Mouse (Mus musculus) embryonic facial prominence, embryonic 13.5 days (tissue): ENCODE data around the gene Macf1. TPM values are rescaled to one million over a fixed set of nuclear protein-coding genes. Genes with fewer than 3 reads are reported as not detected.

Experiments
- ATAC-seq: fragments of 200-750 bp; cut with Nextera tagmentation; 2 replicates; pipeline ENCODE4 v1.8.0; 2017; ENCODE audit warnings: low read depth; ENCODE audit not compliant: insufficient number of reproducible peaks, insufficient read depth, low FRiP score, low TSS enrichment
- H3K27ac ChIP-seq: fragments of 300-500 bp; sonication (generic); 2 replicates; pipeline ENCODE4 v1.5.1; 2015; ENCODE audit warnings: moderate library complexity, mild to moderate bottlenecking, inconsistent platforms
- H3K27me3 ChIP-seq: fragments of 300-500 bp; sonication (generic); 2 replicates; pipeline ENCODE4 v1.6.1; 2015; ENCODE audit warnings: mild to moderate bottlenecking, inconsistent platforms
- H3K36me3 ChIP-seq: fragments of 300-500 bp; sonication (generic); 2 replicates; pipeline ENCODE4 v1.6.1; 2015; ENCODE audit warnings: mild to moderate bottlenecking, inconsistent platforms
- H3K4me1 ChIP-seq: fragments of 300-500 bp; sonication (generic); 2 replicates; pipeline ENCODE4 v1.6.1; 2015; ENCODE audit warnings: inconsistent platforms
- H3K4me2 ChIP-seq: fragments of 300-500 bp; sonication (generic); 2 replicates; pipeline ENCODE4 v1.6.1; 2015; ENCODE audit warnings: moderate library complexity, mild to moderate bottlenecking, inconsistent platforms
- H3K4me3 ChIP-seq: fragments of 300-500 bp; sonication (generic); 2 replicates; pipeline ENCODE4 v1.5.1; 2015; ENCODE audit warnings: mild to moderate bottlenecking, inconsistent platforms
- H3K9ac ChIP-seq: fragments of 300-500 bp; sonication (generic); 2 replicates; pipeline ENCODE4 v1.6.1; 2015; ENCODE audit warnings: mild to moderate bottlenecking, inconsistent platforms
- H3K9me3 ChIP-seq: fragments of 300-500 bp; sonication (generic); 2 replicates; pipeline ENCODE4 v1.6.1; 2016; ENCODE audit warnings: inconsistent platforms
- WGBS: fragments of 180-500 bp; shearing (Covaris S2); methylation state at CpG from one replicate; pipeline ENCODE4 v1.1.7; 2015; ENCODE audit warnings: mixed read lengths; 5-methylcytosine and 5-hydroxymethylcytosine counted together
- polyA plus RNA-seq: library from polyadenylated mRNA; unstranded; fragments of >200 nt; fragmentation: Nextera tagmentation; extraction: Ambion mirVana; gene quantifications from 2 replicates; pipeline ENCODE4 v1.2.1, GENCODE M21; 2015

Macf1 gene
- polyA plus RNA-seq, 1 experiment from 2014 or later: 46.3 TPM

GRCm38 (mm10) chr4:123692071-123692470 lies 7.9 kb upstream of the Macf1 start:
- 81% methylated on average over 3 of the region's 3 CpGs for WGBS
- no peak for ATAC-seq
- Histone ChIP-seq H3K4me3 (no peak overlapping the region), H3K4me1 (peaks cover 4% of the 10 kb centered on the region), H3K27me3 (no peaks in the 10 kb centered on the region), H3K9me3 (no peaks in the 10 kb centered on the region), H3K27ac (no peak overlapping the region), H3K4me2 (no peak overlapping the region), H3K36me3 (no peaks in the 10 kb centered on the region), H3K9ac (no peak overlapping the region)

- 83% methylated on average over 10 of the region's 10 CpGs for WGBS
- H3K36me3 ChIP-seq: no peaks in the 10 kb centered on the region
- no peak for ATAC-seq
- no peak overlapping the region for H3K9ac ChIP-seq
- no peak overlapping the region for H3K27ac ChIP-seq
- no peaks in the 10 kb centered on the region for H3K9me3 ChIP-seq
- peaks cover 14% of the 10 kb centered on the region for H3K27me3 ChIP-seq
- H3K4me3 ChIP-seq: no peak overlapping the region
- peaks cover 17% of the 10 kb centered on the region for H3K4me1 ChIP-seq
- no peak overlapping the region for H3K4me2 ChIP-seq
Measured at GRCm38 (mm10) chr4:123690311-123690710, 6.2 kb upstream of the Macf1 start.

- H3K9me3 ChIP-seq: no peaks in the 10 kb centered on the region
- peaks cover 17% of the 10 kb centered on the region for H3K27me3 ChIP-seq
- no peaks in the 10 kb centered on the region for H3K36me3 ChIP-seq
- peak overlapping the region; percentile 81 for H3K4me3 ChIP-seq
- 1% methylated on average over 47 of the region's 89 CpGs for WGBS
- ATAC-seq: peak; percentile 50
- peak overlapping the region; percentile 28; the same call in 1 of the 2 replicates for H3K27ac ChIP-seq
- peaks cover 20% of the 10 kb centered on the region for H3K4me1 ChIP-seq
- H3K4me2 ChIP-seq: peak overlapping the region; percentile 100
- peak overlapping the region; percentile 85 for H3K9ac ChIP-seq
Measured at GRCm38 (mm10) chr4:123687025-123687781, 3.0 kb upstream of the Macf1 start.

GRCm38 (mm10) chr4:123686368-123687024 lies 2.3 kb upstream of the Macf1 start:
- Histone ChIP-seq H3K4me1 (peaks cover 24% of the 10 kb centered on the region), H3K9me3 (no peaks in the 10 kb centered on the region), H3K4me2 (peak overlapping the region; percentile 100), H3K36me3 (no peaks in the 10 kb centered on the region), H3K9ac (peak overlapping the region; percentile 85), H3K27me3 (peaks cover 17% of the 10 kb centered on the region), H3K4me3 (peak overlapping the region; percentile 81), H3K27ac (peak overlapping the region; percentile 28; the same call in 1 of the 2 replicates)
- peak; percentile 15; the same call in 1 of the 2 replicates for ATAC-seq
- WGBS: under 1% methylated on average over 56 of the region's 56 CpGs

- H3K4me1 ChIP-seq: peaks cover 32% of the 10 kb centered on the region
- ATAC-seq: no peak
- H3K27me3 ChIP-seq: peaks cover 17% of the 10 kb centered on the region
- 52% methylated on average over 8 of the region's 8 CpGs for WGBS
- H3K9me3 ChIP-seq: no peaks in the 10 kb centered on the region
- H3K4me3 ChIP-seq: peak overlapping the region; percentile 81
- H3K36me3 ChIP-seq: no peaks in the 10 kb centered on the region
- H3K27ac ChIP-seq: no peak overlapping the region
- peak overlapping the region; percentile 100 for H3K4me2 ChIP-seq
- peak overlapping the region; percentile 27; the same call in 1 of the 2 replicates for H3K9ac ChIP-seq
Measured at GRCm38 (mm10) chr4:123685506-123686242, 1.5 kb upstream of the Macf1 start.

GRCm38 (mm10) chr4:123685046-123685445 lies 886 bp upstream of the Macf1 start:
- H3K27ac ChIP-seq: no peak overlapping the region
- peaks cover 17% of the 10 kb centered on the region for H3K27me3 ChIP-seq
- no peak overlapping the region for H3K9ac ChIP-seq
- no peaks in the 10 kb centered on the region for H3K36me3 ChIP-seq
- H3K4me3 ChIP-seq: no peak overlapping the region
- ATAC-seq: no peak
- H3K9me3 ChIP-seq: no peaks in the 10 kb centered on the region
- peaks cover 35% of the 10 kb centered on the region for H3K4me1 ChIP-seq
- 60% methylated on average over 7 of the region's 7 CpGs for WGBS
- H3K4me2 ChIP-seq: no peak overlapping the region; the same call in 1 of the 2 replicates

GRCm38 (mm10) chr4:123682291-123682690 lies 1.9 kb downstream of the Macf1 start:
- Histone ChIP-seq H3K4me1 (peaks cover 35% of the 10 kb centered on the region), H3K9ac (no peak overlapping the region), H3K9me3 (no peaks in the 10 kb centered on the region), H3K27ac (no peak overlapping the region), H3K27me3 (peaks cover 17% of the 10 kb centered on the region), H3K4me2 (no peak overlapping the region), H3K36me3 (no peaks in the 10 kb centered on the region), H3K4me3 (no peak overlapping the region)
- ATAC-seq: no peak
- WGBS: 88% methylated on average over 8 of the region's 8 CpGs

GRCm38 (mm10) chr4:123680962-123681361 lies 3.2 kb downstream of the Macf1 start:
- 39% methylated on average over 7 of the region's 7 CpGs for WGBS
- Histone ChIP-seq H3K4me3 (no peak overlapping the region), H3K9ac (no peak overlapping the region), H3K4me1 (peaks cover 41% of the 10 kb centered on the region), H3K27ac (no peak overlapping the region), H3K9me3 (no peaks in the 10 kb centered on the region), H3K36me3 (no peaks in the 10 kb centered on the region), H3K27me3 (peaks cover 9% of the 10 kb centered on the region), H3K4me2 (no peak overlapping the region)
- ATAC-seq: no peak

- Histone ChIP-seq H3K27ac (peak overlapping the region; percentile 83), H3K9ac (peak overlapping the region; percentile 54), H3K9me3 (no peaks in the 10 kb centered on the region), H3K36me3 (no peaks in the 10 kb centered on the region), H3K4me3 (no peak overlapping the region), H3K27me3 (no peaks in the 10 kb centered on the region), H3K4me1 (peaks cover 40% of the 10 kb centered on the region), H3K4me2 (peak overlapping the region; percentile 22)
- ATAC-seq: no peak
- 26% methylated on average over 10 of the region's 10 CpGs for WGBS
Measured at GRCm38 (mm10) chr4:123677060-123677804, 6.9 kb downstream of the Macf1 start.

- Histone ChIP-seq H3K9ac (no peak overlapping the region), H3K27ac (no peak overlapping the region)
Measured at GRCm38 (mm10) chr4:123670598-123670997, 13.6 kb downstream of the Macf1 start.

GRCm38 (mm10) chr4:123669696-123670095 lies 14.5 kb downstream of the Macf1 start:
- no peak overlapping the region for H3K27ac ChIP-seq
- H3K36me3 ChIP-seq: peaks cover 10% of the 10 kb centered on the region; the same call in 1 of the 2 replicates
- H3K4me3 ChIP-seq: no peak overlapping the region
- H3K27me3 ChIP-seq: no peaks in the 10 kb centered on the region
- no peak overlapping the region for H3K4me2 ChIP-seq
- H3K9me3 ChIP-seq: no peaks in the 10 kb centered on the region
- WGBS: 66% methylated on average over 6 of the region's 6 CpGs
- H3K4me1 ChIP-seq: peaks cover 24% of the 10 kb centered on the region
- ATAC-seq: no peak
- no peak overlapping the region for H3K9ac ChIP-seq

More at GRCm38 (mm10) chr4:123670598-123670997, 13.6 kb downstream of the Macf1 start:
- H3K36me3 ChIP-seq: peaks cover 10% of the 10 kb centered on the region; the same call in 1 of the 2 replicates
- no peaks in the 10 kb centered on the region for H3K27me3 ChIP-seq
- H3K9me3 ChIP-seq: no peaks in the 10 kb centered on the region
- no peak for ATAC-seq
- H3K4me1 ChIP-seq: peaks cover 24% of the 10 kb centered on the region
- H3K4me3 ChIP-seq: no peak overlapping the region
- H3K4me2 ChIP-seq: no peak overlapping the region
